Mouse (Mus musculus) embryonic facial prominence, embryonic 11.5 days (tissue): ENCODE results near the gene Nhlh1. TPM values are rescaled to one million over a fixed set of nuclear protein-coding genes. Genes with fewer than 3 reads are reported as not detected.

ENCODE experiments used
- ATAC-seq: fragments of 200-750 bp; cut with Nextera tagmentation; replicated peaks from 2 replicates; pipeline ENCODE4 v1.8.0; 2017; ENCODE audit warnings: low read depth; ENCODE audit not compliant: insufficient number of reproducible peaks, low FRiP score, low TSS enrichment
- DNase-seq: peaks from one replicate; pipeline ENCODE4 v3.0.0-alpha.2; 2015; ENCODE audit warnings: low spot score
- H3K27ac ChIP-seq: fragments of 300-500 bp; sonication (generic); replicated peaks from 2 replicates; pipeline ENCODE4 v1.5.1; 2014; ENCODE audit warnings: mild to moderate bottlenecking, low read depth, low read length, control low read depth
- H3K27me3 ChIP-seq: fragments of 300-500 bp; sonication (generic); 2 replicates; pipeline ENCODE4 v1.6.1; 2014; ENCODE audit warnings: mild to moderate bottlenecking, low read length, moderate library complexity, mixed read lengths; ENCODE audit not compliant: control insufficient read depth, insufficient read depth
- H3K36me3 ChIP-seq: fragments of 300-500 bp; sonication (generic); replicated peaks from 2 replicates; pipeline ENCODE4 v1.6.1; 2014; ENCODE audit warnings: low read depth, mild to moderate bottlenecking, low read length, moderate library complexity, mixed read lengths; ENCODE audit not compliant: control insufficient read depth, insufficient read depth
- H3K4me1 ChIP-seq: fragments of 300-500 bp; sonication (generic); 2 replicates; pipeline ENCODE4 v1.6.1; 2014; ENCODE audit warnings: low read length, mixed read lengths; ENCODE audit not compliant: control insufficient read depth, insufficient read depth
- H3K4me2 ChIP-seq: fragments of 300-500 bp; sonication (generic); 2 replicates; pipeline ENCODE4 v1.6.1; 2014; ENCODE audit warnings: low read depth, mild to moderate bottlenecking, control low read depth, low read length, moderate library complexity
- H3K4me3 ChIP-seq: fragments of 300-500 bp; sonication (generic); 2 replicates; pipeline ENCODE4 v1.5.1; 2014; ENCODE audit warnings: low read depth, low read length, control low read depth
- H3K9ac ChIP-seq: fragments of 300-500 bp; sonication (generic); replicated peaks from 2 replicates; pipeline ENCODE4 v1.6.1; 2014; ENCODE audit warnings: mild to moderate bottlenecking, control low read depth, low read length
- H3K9me3 ChIP-seq: fragments of 300-500 bp; sonication (generic); replicated peaks from 2 replicates; pipeline ENCODE4 v1.6.1; 2016; ENCODE audit warnings: mild to moderate bottlenecking, low read length, inconsistent platforms, mixed read lengths; ENCODE audit not compliant: control insufficient read depth
- WGBS: fragments of 180-500 bp; shearing (Covaris S2); extraction: QIAGEN DNeasy Blood & Tissue Kit; methylation state at CpG from one replicate; pipeline ENCODE4 v1.1.7; 2014; 5-methylcytosine and 5-hydroxymethylcytosine counted together
- polyA plus RNA-seq: library from polyadenylated mRNA; unstranded; fragments of >200 nt; fragmentation: Nextera tagmentation; extraction: Ambion mirVana; gene quantifications from 2 replicates; pipeline ENCODE4 v1.2.1, GENCODE M21; 2014

Gene Nhlh1
- polyA plus RNA-seq = 4.6 and 6.5 TPM in 2 replicates

GRCm38 (mm10) chr1:172057491-172057921 lies at the start of gene Nhlh1:
Gene Nhlh1, minus strand, starts transcription at chr1:172057573.
- H3K4me2 ChIP-seq = no peak within 1 kb of the TSS
- H3K27ac ChIP-seq = 0 out of 2 replicates have a peak within 1 kb of the TSS, but pooled peaks have one; percentile 8
- H3K36me3 ChIP-seq = no peaks in the 10 kb centered on the region
- DNase-seq (peak; percentile 37), ATAC-seq (peak; percentile 67)
- H3K9ac ChIP-seq = peak within 1 kb of the TSS; percentile 32
- peaks cover 23% of the 10 kb centered on the region for H3K27me3 ChIP-seq
- peaks cover 3% of the 10 kb centered on the region; the same call in 1 of the 2 replicates for H3K4me1 ChIP-seq
- peak within 1 kb of the TSS; percentile 5; the same call in 1 of the 2 replicates for H3K4me3 ChIP-seq
- WGBS = 25% methylated on average over 2 of the region's 2 CpGs
- H3K9me3 ChIP-seq = no peaks in the 10 kb centered on the region

DNA sequence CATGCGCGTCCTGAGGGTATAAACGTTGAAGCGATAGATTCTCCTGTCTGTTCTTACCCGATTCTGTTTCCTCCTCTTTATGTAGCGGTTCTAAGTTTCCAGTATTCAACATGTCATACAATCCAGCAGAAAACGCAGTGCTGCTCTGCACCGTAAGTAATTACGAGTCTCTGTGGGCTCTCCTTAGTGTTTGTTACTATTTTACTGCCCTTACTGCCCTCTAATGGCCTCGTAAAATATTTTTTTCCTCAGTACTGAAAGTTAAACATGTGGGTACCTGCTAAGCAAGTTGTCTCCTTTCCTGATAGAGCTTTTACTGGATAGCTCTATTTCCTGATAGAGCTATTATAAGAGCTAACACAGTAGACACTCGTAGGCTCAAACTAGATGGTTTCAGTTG lies 47.7 kb upstream of the Nhlh1 start:
- no peaks in the 10 kb centered on the region for H3K9me3 ChIP-seq
- ATAC-seq (no peak), DNase-seq (no peak)
- H3K4me1 ChIP-seq = no peaks in the 10 kb centered on the region
- no peak overlapping the region for H3K27ac ChIP-seq
- no peaks in the 10 kb centered on the region for H3K27me3 ChIP-seq
- no peak overlapping the region for H3K4me2 ChIP-seq
- H3K4me3 ChIP-seq = no peak overlapping the region
- no peak overlapping the region for H3K9ac ChIP-seq
- WGBS = 83% methylated on average over 11 of the region's 11 CpGs
- H3K36me3 ChIP-seq = peaks cover 13% of the 10 kb centered on the region

DNA sequence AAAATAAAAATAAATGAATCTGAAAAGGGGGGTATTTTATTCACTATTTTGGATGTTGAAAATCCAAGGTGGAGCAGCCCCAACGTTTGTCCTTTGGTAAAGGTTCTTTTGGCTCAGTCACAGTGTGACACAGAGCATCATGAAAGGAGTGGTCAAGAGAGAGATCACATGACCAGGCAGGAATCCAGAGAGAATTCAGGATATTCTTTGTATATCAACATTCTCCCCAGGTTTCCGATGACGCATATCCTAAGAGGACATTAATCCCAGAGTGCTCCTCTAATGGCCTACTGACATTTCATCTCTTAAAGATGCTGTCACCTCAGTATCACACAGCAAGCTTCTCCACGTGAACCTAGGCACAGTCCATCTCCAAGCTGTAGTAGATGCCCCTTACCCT lies 46.2 kb upstream of the Nhlh1 start:
- no peaks in the 10 kb centered on the region for H3K4me1 ChIP-seq
- no peak overlapping the region for H3K27ac ChIP-seq
- DNase-seq (no peak), ATAC-seq (no peak)
- H3K9me3 ChIP-seq = no peaks in the 10 kb centered on the region
- peaks cover 15% of the 10 kb centered on the region for H3K36me3 ChIP-seq
- no peak overlapping the region for H3K4me3 ChIP-seq
- 83% methylated on average over 4 of the region's 4 CpGs for WGBS
- H3K4me2 ChIP-seq = no peak overlapping the region
- H3K27me3 ChIP-seq = no peaks in the 10 kb centered on the region
- H3K9ac ChIP-seq = no peak overlapping the region

GRCm38 (mm10) chr1:172099325-172100033 lies 42.1 kb upstream of the Nhlh1 start:
- Histone ChIP-seq H3K9ac (no peak overlapping the region), H3K9me3 (no peaks in the 10 kb centered on the region), H3K4me2 (no peak overlapping the region), H3K27ac (no peak overlapping the region), H3K4me1 (no peaks in the 10 kb centered on the region), H3K4me3 (no peak overlapping the region), H3K27me3 (no peaks in the 10 kb centered on the region), H3K36me3 (peaks cover 17% of the 10 kb centered on the region)
- no peak for ATAC-seq
- WGBS = 86% methylated on average over 6 of the region's 6 CpGs
- DNase-seq = no peak

DNA sequence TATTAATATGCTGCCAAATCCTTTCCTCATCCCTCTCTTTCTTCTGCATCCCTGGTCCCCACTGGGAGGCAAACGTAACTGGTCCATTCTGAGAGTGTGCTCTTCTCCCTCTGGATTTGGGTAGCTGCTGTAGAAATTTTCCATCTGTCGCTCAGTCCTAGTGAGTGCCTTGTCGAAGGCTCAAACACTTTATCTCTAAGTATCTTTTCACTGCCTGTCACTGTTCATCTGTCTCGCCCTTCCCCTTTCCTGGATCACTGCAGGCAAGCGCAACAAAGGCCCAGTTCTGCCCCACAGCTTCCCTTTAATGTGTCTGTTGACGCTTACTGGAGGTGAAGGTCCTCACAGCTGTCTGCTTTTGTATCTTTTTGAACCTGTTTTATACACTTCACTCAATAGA lies 37.8 kb upstream of the Nhlh1 start:
- Histone ChIP-seq H3K9ac (no peak overlapping the region), H3K27me3 (no peaks in the 10 kb centered on the region), H3K36me3 (peaks cover 9% of the 10 kb centered on the region), H3K4me3 (no peak overlapping the region), H3K4me2 (no peak overlapping the region), H3K27ac (no peak overlapping the region), H3K4me1 (no peaks in the 10 kb centered on the region), H3K9me3 (no peaks in the 10 kb centered on the region)
- WGBS = 75% methylated on average over 6 of the region's 6 CpGs
- ATAC-seq = 0 out of 2 replicates have a peak, but pooled peaks have one; percentile 52
- DNase-seq = no peak

DNA sequence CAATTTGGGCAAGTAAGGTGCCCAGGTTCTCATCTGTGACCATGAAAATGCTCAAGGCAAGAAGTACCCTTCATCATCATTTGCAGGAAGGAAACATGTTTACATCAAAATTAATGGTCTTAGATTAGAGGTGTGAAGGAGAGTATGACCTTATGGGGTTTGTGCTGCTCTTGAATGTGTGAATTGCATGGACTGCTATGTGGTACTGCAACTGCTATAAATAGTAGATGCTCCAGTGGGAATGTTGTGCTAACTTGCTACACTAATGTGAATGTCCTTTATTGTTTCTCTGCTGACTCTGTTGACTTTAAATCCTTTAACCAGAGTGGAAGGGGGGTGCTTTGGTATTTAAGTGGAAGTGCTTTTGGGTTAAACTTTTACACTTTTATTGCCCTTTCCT lies 36.9 kb upstream of the Nhlh1 start:
- H3K4me2 ChIP-seq = no peak overlapping the region
- DNase-seq (no peak), ATAC-seq (no peak)
- H3K9me3 ChIP-seq = no peaks in the 10 kb centered on the region
- peaks cover 10% of the 10 kb centered on the region for H3K36me3 ChIP-seq
- H3K27me3 ChIP-seq = no peaks in the 10 kb centered on the region
- no peak overlapping the region for H3K9ac ChIP-seq
- no peaks in the 10 kb centered on the region for H3K4me1 ChIP-seq
- no peak overlapping the region for H3K27ac ChIP-seq
- no peak overlapping the region for H3K4me3 ChIP-seq

- ATAC-seq (no peak), DNase-seq (no peak)
- no peaks in the 10 kb centered on the region for H3K9me3 ChIP-seq
- H3K4me2 ChIP-seq = no peak overlapping the region
- 73% methylated on average over 3 of the region's 3 CpGs for WGBS
- no peaks in the 10 kb centered on the region for H3K27me3 ChIP-seq
- no peak overlapping the region for H3K9ac ChIP-seq
- peaks cover 11% of the 10 kb centered on the region for H3K36me3 ChIP-seq
- no peak overlapping the region for H3K4me3 ChIP-seq
- no peak overlapping the region for H3K27ac ChIP-seq
- no peaks in the 10 kb centered on the region for H3K4me1 ChIP-seq
Measured at GRCm38 (mm10) chr1:172093522-172093921, 36.1 kb upstream of the Nhlh1 start.

DNA sequence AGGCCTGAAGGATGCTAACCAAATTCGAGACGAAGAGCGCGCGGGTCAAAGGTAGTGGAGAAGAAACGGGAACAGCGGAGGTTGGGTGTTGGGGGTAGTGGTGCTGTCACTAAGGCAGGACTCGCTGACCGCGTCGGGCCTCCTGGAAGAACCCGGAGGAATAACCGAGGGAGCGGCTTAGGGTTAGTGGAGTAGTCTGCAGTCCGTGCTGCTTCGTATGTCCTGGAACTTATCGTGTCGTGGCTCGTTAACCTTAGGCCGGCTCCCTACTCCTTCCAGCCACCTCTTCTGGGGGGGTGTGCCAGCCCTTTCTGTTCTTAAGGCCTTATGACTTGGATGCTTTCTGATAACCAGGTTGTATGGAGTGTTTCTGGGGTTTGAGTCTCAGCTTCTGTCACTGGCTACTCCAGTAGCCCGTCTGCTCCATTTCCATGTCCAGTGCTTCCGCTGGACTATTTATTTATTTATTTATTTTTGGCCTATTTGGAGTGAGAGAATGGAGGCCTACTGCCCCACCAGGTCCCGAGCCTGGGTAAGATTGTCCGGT lies 25.6 kb upstream of the Nhlh1 start:
- Histone ChIP-seq H3K9ac (peak overlapping the region; percentile 87), H3K36me3 (peaks cover 2% of the 10 kb centered on the region; the same call in 1 of the 2 replicates), H3K4me1 (no peaks in the 10 kb centered on the region), H3K9me3 (no peaks in the 10 kb centered on the region), H3K27ac (0 out of 2 replicates have a peak overlapping the region, but pooled peaks have one; percentile 24), H3K27me3 (no peaks in the 10 kb centered on the region), H3K4me3 (peak overlapping the region; percentile 92), H3K4me2 (peak overlapping the region; percentile 40)
- ATAC-seq = peak; percentile 77
- DNase-seq = peak; percentile 9
- WGBS = 2% methylated on average over 24 of the region's 24 CpGs
